Mouse (Mus musculus): ENCODE measurements at regions not wholly inside any gene's neighbourhood (a gene's known extent, or its start where the extent isn't known, plus 50 kb on each side); places are given as distances from the start of the nearest gene placed in this dataset.

DNA sequence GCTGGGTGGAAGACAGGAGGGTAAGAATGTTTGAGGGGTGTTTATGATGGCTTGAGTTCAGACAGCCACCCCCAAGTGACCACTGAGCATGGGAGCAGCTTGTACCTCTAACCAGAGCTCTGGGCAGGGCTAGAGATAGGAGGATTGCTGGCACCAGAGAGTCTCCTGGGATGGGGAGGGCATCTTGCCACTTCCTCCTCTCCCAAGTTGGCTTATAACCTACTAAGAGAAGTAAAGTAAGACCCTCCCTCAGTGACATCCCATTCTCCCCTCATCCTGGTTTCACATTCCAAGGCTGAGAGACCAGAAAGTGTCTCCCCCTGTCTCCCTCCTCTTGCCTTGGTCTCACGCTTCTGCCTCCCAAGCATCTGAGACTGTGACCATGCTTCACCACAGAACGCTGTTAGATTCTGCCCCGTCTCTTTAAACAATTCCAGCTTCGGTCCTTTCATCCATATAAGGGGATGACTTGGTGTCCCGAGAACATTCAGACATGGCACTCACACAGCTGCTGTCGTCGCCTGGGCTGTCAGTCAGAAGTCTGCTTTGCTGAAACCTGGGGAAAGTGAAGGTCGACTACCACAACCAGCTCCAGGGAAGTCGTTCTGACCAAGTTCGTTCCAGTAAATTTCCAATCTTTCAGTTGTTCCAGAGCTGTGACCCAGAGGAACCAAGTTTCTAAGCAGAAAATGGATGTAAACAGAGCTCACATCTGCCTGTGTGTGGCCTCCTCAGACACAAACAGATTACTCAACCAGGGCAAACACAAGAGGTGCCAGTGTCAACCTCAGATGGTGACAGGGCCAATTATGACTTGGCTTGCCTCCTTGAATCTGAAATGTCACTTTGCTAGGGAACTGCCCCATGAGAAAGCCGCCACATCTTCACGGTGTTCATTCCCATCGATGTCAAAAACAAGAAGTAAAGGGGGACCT lies 85.3 kb upstream of the Rbms3 start:
- H3K4me3 ChIP-seq, result no peak overlapping the region
- WGBS, result 84% methylated on average over 13 of the region's 13 CpGs
- H3K27ac ChIP-seq, result no peak overlapping the region
- H3K9me3 ChIP-seq, result no peaks in the 10 kb centered on the region
- no peaks in the 10 kb centered on the region for H3K4me1 ChIP-seq (replicated peaks)
- no peak for DNase-seq (ENCODE audit: low spot score)
- H3K36me3 ChIP-seq, result no peaks in the 10 kb centered on the region
- no peaks in the 10 kb centered on the region for H3K27me3 ChIP-seq (ENCODE audit: insufficient read depth, poor library complexity, severe bottlenecking)

DNA sequence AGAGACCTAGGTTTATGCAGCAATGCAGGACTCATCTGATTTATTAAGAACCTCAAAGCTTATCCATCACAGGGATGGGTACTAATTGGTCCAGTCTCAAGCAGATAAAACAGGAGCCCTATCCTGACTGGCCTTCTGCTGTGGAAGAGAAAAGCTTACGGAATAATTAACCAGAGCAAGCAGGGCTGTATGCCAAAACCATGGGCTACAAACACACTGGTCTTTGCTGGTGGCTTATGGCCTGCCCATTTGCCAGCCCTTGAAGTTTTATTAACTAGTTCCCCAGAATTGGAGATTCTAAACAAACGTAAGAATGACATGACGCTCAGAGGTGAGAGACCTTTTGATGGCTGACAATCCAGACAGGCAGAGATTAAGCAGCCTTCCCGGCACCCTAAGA lies 83.4 kb upstream of the Rbms3 start:
- Histone ChIP-seq H3K4me3 (no peak overlapping the region), H3K4me1 (replicated peaks) (no peaks in the 10 kb centered on the region), H3K27me3 (ENCODE audit: insufficient read depth, poor library complexity, severe bottlenecking) (no peaks in the 10 kb centered on the region), H3K36me3 (no peaks in the 10 kb centered on the region), H3K27ac (no peak overlapping the region), H3K9me3 (no peaks in the 10 kb centered on the region)
- WGBS, result 94% methylated on average over 4 of the region's 4 CpGs
- DNase-seq (ENCODE audit: low spot score), result no peak

DNA sequence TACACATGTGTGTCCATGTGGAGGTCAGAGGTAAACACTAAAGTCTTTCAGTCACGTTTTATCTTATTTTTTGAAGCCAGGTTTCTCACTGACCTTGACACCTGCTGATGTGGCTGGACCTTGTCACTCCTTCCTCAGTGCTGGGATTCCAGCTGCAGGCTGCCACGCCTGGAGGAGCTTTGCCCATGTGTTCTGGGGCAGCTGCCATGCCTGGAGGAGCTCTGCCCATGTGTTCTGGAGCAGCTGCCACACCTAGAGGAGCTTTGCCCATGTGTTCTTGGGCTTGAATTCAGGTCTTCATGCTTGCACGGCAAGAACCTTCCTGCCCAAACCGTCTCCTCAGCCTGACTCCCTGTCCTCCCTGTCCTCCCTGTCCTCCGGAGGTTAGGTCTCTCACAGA lies 82.1 kb upstream of the Rbms3 start:
- H3K27ac ChIP-seq, result no peak overlapping the region
- no peak overlapping the region for H3K4me3 ChIP-seq
- no peak for DNase-seq (ENCODE audit: low spot score)

DNA sequence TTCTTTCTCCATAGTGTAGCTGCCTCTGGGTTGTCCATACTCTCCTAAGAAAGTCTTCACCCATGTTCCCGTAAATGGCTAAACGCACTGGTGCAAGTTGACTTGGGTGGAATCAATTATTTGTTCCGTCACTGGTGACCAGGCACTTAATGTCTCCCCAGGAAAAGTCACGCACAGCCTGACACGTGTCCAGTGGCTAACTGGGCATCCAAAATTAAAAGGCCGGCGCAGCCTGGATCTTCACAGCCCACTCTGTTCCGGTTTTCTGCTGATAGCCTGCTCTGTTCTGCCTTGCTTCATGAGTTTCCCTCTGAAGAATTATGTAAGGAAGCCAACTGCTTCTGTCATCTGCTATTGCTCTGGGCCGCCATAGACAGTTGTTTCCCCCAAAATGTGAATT lies 81.3 kb upstream of the Rbms3 start:
- Histone ChIP-seq H3K36me3 (no peaks in the 10 kb centered on the region), H3K27me3 (ENCODE audit: insufficient read depth, poor library complexity, severe bottlenecking) (no peaks in the 10 kb centered on the region), H3K27ac (no peak overlapping the region), H3K4me3 (no peak overlapping the region), H3K9me3 (peaks cover 2% of the 10 kb centered on the region; the same call in 1 of the 2 replicates), H3K4me1 (replicated peaks) (no peaks in the 10 kb centered on the region)
- DNase-seq (ENCODE audit: low spot score), result no peak
- 89% methylated on average over 9 of the region's 9 CpGs for WGBS

More for the DNA sequence above, 82.1 kb upstream of the Rbms3 start:
- peaks cover 2% of the 10 kb centered on the region; the same call in 1 of the 2 replicates for H3K9me3 ChIP-seq
- no peaks in the 10 kb centered on the region for H3K36me3 ChIP-seq
- 91% methylated on average over 5 of the region's 5 CpGs for WGBS
- H3K27me3 ChIP-seq (ENCODE audit: insufficient read depth, poor library complexity, severe bottlenecking), result no peaks in the 10 kb centered on the region
- no peaks in the 10 kb centered on the region for H3K4me1 ChIP-seq (replicated peaks)

DNA sequence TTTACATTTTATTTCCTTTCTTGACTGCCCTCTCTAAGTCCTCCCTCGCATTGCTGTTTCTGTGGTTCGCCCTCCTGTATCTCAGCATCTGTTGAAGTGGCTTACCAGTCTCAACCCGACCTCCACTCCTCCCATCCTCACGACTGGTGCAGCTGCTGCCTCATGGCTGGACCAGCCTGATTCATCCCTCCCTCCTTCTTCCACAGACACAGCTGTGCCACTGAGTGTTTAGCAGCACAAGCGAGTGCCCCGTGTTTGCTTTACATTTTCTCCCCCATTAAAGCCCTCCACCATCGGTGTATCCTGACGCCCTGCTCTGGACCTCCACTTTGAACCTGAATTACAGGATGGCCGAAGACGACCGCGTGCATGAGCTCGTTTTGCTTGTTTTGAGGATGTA lies 80.0 kb upstream of the Rbms3 start:
- H3K27me3 ChIP-seq (ENCODE audit: insufficient read depth, poor library complexity, severe bottlenecking), result no peaks in the 10 kb centered on the region
- DNase-seq (ENCODE audit: low spot score), result no peak

DNA sequence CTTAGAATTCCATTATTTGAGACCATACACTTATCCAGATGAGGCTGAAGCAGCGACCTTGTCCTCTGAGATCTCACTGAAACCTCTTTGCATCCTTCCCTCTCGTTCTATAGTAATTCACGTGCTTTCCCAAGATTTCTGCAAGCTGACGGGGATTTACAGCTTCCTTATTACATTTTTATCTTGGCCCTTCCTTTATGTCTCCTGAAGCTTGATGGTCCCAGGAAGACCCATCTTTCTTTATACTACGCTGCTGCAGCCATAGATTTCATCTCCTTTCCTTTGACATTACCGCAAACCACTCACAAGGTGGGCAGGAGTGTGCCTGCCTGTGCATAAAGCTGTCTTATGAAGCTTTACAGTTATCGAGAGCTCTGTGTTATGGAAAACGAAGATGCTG lies 63.3 kb upstream of the Rbms3 start:
- H3K36me3 ChIP-seq, result no peaks in the 10 kb centered on the region
- no peak overlapping the region for H3K27ac ChIP-seq
- no peaks in the 10 kb centered on the region for H3K27me3 ChIP-seq (ENCODE audit: insufficient read depth, poor library complexity, severe bottlenecking)
- 92% methylated on average over 8 of the region's 8 CpGs for WGBS
- no peak overlapping the region for H3K4me3 ChIP-seq
- H3K9me3 ChIP-seq, result 0 out of 2 replicates have a peak, but pooled peaks cover 3% of the 10 kb centered on the region
- H3K4me1 ChIP-seq (replicated peaks), result 0 out of 2 replicates have a peak, but pooled peaks cover 4% of the 10 kb centered on the region
- DNase-seq (ENCODE audit: low spot score), result no peak

More for the DNA sequence above, 80.0 kb upstream of the Rbms3 start:
- WGBS, result 92% methylated on average over 13 of the region's 13 CpGs
- Histone ChIP-seq H3K4me1 (replicated peaks) (no peaks in the 10 kb centered on the region), H3K27ac (no peak overlapping the region), H3K36me3 (no peaks in the 10 kb centered on the region), H3K4me3 (no peak overlapping the region), H3K9me3 (peaks cover 2% of the 10 kb centered on the region; the same call in 1 of the 2 replicates)

DNA sequence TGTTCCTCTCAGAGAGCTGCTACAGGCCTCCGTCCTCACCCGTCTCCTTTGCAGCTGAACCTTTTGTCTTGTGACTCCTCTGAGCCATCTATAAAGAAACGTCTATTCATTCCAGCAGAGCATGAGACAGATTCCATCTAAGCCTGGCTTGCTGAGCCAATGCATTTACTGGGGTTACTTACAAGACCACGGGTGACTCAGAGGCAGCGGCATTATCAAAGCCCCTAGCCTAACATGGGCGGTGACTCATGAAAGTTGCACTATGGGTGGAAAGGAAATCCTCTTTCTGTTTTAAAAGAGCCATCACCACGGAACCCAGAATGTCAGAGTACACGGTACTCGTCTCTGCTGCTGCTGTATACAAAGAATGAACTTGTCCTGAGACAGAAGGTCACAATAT lies 62.8 kb upstream of the Rbms3 start:
- H3K27ac ChIP-seq, result no peak overlapping the region
- 0 out of 2 replicates have a peak, but pooled peaks cover 4% of the 10 kb centered on the region for H3K4me1 ChIP-seq (replicated peaks)
- H3K27me3 ChIP-seq (ENCODE audit: insufficient read depth, poor library complexity, severe bottlenecking), result no peaks in the 10 kb centered on the region
- WGBS, result 59% methylated on average over 9 of the region's 9 CpGs
- H3K36me3 ChIP-seq, result no peaks in the 10 kb centered on the region
- no peak for DNase-seq (ENCODE audit: low spot score)
- H3K9me3 ChIP-seq, result 0 out of 2 replicates have a peak, but pooled peaks cover 3% of the 10 kb centered on the region
- H3K4me3 ChIP-seq, result no peak overlapping the region

DNA sequence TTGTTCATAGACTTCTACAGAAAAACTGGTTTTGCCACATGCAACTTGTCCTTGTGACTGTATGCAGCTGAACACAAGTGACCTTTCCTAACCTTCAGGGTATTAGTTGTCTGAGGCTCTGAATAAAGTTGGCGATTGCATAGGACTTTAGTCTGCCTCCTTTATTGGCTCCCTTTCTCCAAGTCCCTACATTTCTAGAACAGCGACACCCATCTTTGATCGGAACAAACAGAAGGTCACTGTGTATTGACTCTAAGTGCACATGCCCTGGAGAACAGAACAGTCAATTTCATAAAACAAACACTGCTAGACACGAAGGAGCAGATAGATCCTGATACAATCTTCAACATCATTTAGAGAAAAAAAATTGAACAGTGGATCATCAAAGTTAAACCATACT lies 60.2 kb upstream of the Rbms3 start:
- H3K27ac ChIP-seq, result no peak overlapping the region
- 0 out of 2 replicates have a peak, but pooled peaks cover 3% of the 10 kb centered on the region for H3K9me3 ChIP-seq
- H3K27me3 ChIP-seq (ENCODE audit: insufficient read depth, poor library complexity, severe bottlenecking), result no peaks in the 10 kb centered on the region
- no peak for DNase-seq (ENCODE audit: low spot score)
- H3K4me1 ChIP-seq (replicated peaks), result 0 out of 2 replicates have a peak, but pooled peaks cover 4% of the 10 kb centered on the region
- H3K36me3 ChIP-seq, result no peaks in the 10 kb centered on the region
- 82% methylated on average over 4 of the region's 4 CpGs for WGBS
- H3K4me3 ChIP-seq, result no peak overlapping the region

Data from hindbrain, embryonic 10.5 days (tissue).